In genomic region chr4:56209499-56209898, GRCm38 (mm10) we compare ENCODE assay signal across 29 mouse cellular contexts.
"Had no signal": no experiment of that assay in that cellular context is flagged by ENCODE, and none has a peak within 500 bp of the region (broad histone marks: within the 10 kb centered on the region; RNA-seq: fewer than 3 reads in every experiment).

No protein-coding gene starts in this region.

- H3K27ac ChIP-seq: limb, embryonic 10.5 days; limb, embryonic 12.5 days; limb, embryonic 13.5 days; limb, embryonic 15.5 days; liver, embryonic 12.5 days; liver, embryonic 13.5 days; liver, embryonic 14.5 days; liver, embryonic 15.5 days; lung, embryonic 15.5 days; macrophage; midbrain, embryonic 10.5 days; midbrain, embryonic 12.5 days; midbrain, embryonic 13.5 days; midbrain, embryonic 15.5 days; neural tube, embryonic 12.5 days had no signal

- H3K4me1 ChIP-seq: liver, embryonic 12.5 days; liver, embryonic 13.5 days; liver, embryonic 15.5 days; megakaryocyte, embryonic 14.5 days; midbrain, embryonic 10.5 days; midbrain, embryonic 12.5 days; midbrain, embryonic 13.5 days; midbrain, embryonic 15.5 days; neural tube, embryonic 12.5 days had no signal

- DNase-seq: left cerebral cortex, postnatal 4 days; liver, embryonic 13.5 days; liver, postnatal 0 days; lung, adult 18-20 months; lung, adult 2 months; lung, embryonic 14.5 days; lung, postnatal 10 days; lung, postnatal 14 days; lung, postnatal 36 days; lung, postnatal 4 days; midbrain, embryonic 14.5 days had no signal

- H3K4me2 ChIP-seq: limb, embryonic 12.5 days; limb, embryonic 13.5 days; limb, embryonic 15.5 days; liver, embryonic 11.5 days; liver, embryonic 12.5 days; liver, embryonic 13.5 days; liver, embryonic 15.5 days; lung, embryonic 14.5 days; lung, embryonic 15.5 days; midbrain, embryonic 11.5 days; midbrain, embryonic 12.5 days; midbrain, embryonic 13.5 days; midbrain, embryonic 15.5 days; neural tube, embryonic 12.5 days had no signal

- H3K27me3 ChIP-seq: limb, embryonic 12.5 days; limb, embryonic 13.5 days; limb, embryonic 15.5 days; liver, embryonic 12.5 days; liver, embryonic 13.5 days; liver, embryonic 15.5 days; lung, embryonic 15.5 days; megakaryocyte, embryonic 14.5 days; midbrain, embryonic 12.5 days; midbrain, embryonic 13.5 days; midbrain, embryonic 15.5 days; neural tube, embryonic 12.5 days had no signal

- H3K36me3 ChIP-seq: limb, embryonic 10.5 days; limb, embryonic 12.5 days; limb, embryonic 13.5 days; limb, embryonic 15.5 days; liver, embryonic 12.5 days; liver, embryonic 13.5 days; liver, embryonic 15.5 days; lung, embryonic 15.5 days; midbrain, embryonic 10.5 days; midbrain, embryonic 12.5 days; midbrain, embryonic 13.5 days; midbrain, embryonic 15.5 days; neural tube, embryonic 12.5 days had no signal

- H3K4me3 ChIP-seq: limb, embryonic 10.5 days; limb, embryonic 12.5 days; limb, embryonic 13.5 days; limb, embryonic 15.5 days; liver, embryonic 12.5 days; liver, embryonic 13.5 days; liver, embryonic 15.5 days; lung, embryonic 15.5 days; megakaryocyte, embryonic 14.5 days; midbrain, embryonic 10.5 days; midbrain, embryonic 12.5 days; midbrain, embryonic 13.5 days; midbrain, embryonic 15.5 days; myocyte; neural tube, embryonic 12.5 days had no signal

- H3K9me3 ChIP-seq: limb, embryonic 10.5 days; limb, embryonic 12.5 days; limb, embryonic 13.5 days; limb, embryonic 15.5 days; liver, embryonic 12.5 days; liver, embryonic 13.5 days; liver, embryonic 15.5 days; lung, embryonic 15.5 days; megakaryocyte, embryonic 14.5 days; midbrain, embryonic 10.5 days; midbrain, embryonic 12.5 days; midbrain, embryonic 13.5 days; midbrain, embryonic 15.5 days; neural tube, embryonic 12.5 days had no signal

- H3K9ac ChIP-seq: limb, embryonic 12.5 days; limb, embryonic 13.5 days; limb, embryonic 15.5 days; liver, embryonic 12.5 days; liver, embryonic 13.5 days; liver, embryonic 14.5 days; liver, embryonic 15.5 days; liver, postnatal 0 days; lung, embryonic 14.5 days; lung, embryonic 15.5 days; midbrain, embryonic 12.5 days; midbrain, embryonic 13.5 days; midbrain, embryonic 15.5 days; neural tube, embryonic 12.5 days had no signal
